Mouse (Mus musculus) kidney, adult 2 months (tissue): ENCODE data around the gene Ccr7.

Experiments
- CTCF ChIP-seq: fragments of 200-500 bp; conservative IDR thresholded peaks from 2 replicates; pipeline ENCODE4 v1.5.1; 2011; ENCODE audit warnings: low read depth, mild to moderate bottlenecking, control low read depth, low read length, moderate library complexity, mixed read lengths; ENCODE audit not compliant: insufficient read depth, insufficient read length
- POLR2A ChIP-seq: fragments of 200-500 bp; IDR thresholded peaks from one replicate; pipeline ENCODE4 v1.6.1; 2011; ENCODE audit warnings: low read depth, low read length, control low read depth

- TF ChIP-seq CTCF: no peak
- no peak for TF ChIP-seq POLR2A
Observed at GRCm38 (mm10) chr11:99137385-99137784, 17.5 kb downstream of the Ccr7 start.
